Mouse (Mus musculus) 3T3-L1 (cell line): ENCODE data around the gene Ehmt2.

ENCODE experiments used
- DNase-seq: peaks from one replicate; pipeline ENCODE4 v3.0.0-alpha.2; 2015; ENCODE audit warnings: low read depth, low spot score

The Ehmt2 gene

GRCm38 (mm10) chr17:34927306-34928019 is 29.2 kb downstream of the Ehmt2 start:
- no peak for DNase-seq

GRCm38 (mm10) chr17:34928841-34929240 is 30.6 kb downstream of the Ehmt2 start:
- DNase-seq: no peak

GRCm38 (mm10) chr17:34931061-34931734 is 32.9 kb downstream of the Ehmt2 start, which contains the start of gene Neu1:
TSS of gene Neu1 (plus strand) at chr17:34931253.
- DNase-seq: peak; percentile 100

GRCm38 (mm10) chr17:34931735-34932098 is 33.4 kb downstream of the Ehmt2 start:
- DNase-seq: no peak

GRCm38 (mm10) chr17:34932287-34932686 is 34.0 kb downstream of the Ehmt2 start:
- no peak for DNase-seq

GRCm38 (mm10) chr17:34934031-34934430 is 35.8 kb downstream of the Ehmt2 start:
- DNase-seq: no peak

- no peak for DNase-seq
Measured at GRCm38 (mm10) chr17:34934830-34935229, 36.6 kb downstream of the Ehmt2 start.

GRCm38 (mm10) chr17:34937960-34938505 is 39.8 kb downstream of the Ehmt2 start:
- DNase-seq: no peak

GRCm38 (mm10) chr17:34941344-34942041 is 43.2 kb downstream of the Ehmt2 start:
- DNase-seq: no peak

GRCm38 (mm10) chr17:34943128-34943815 is 45.0 kb downstream of the Ehmt2 start:
- DNase-seq: peak; percentile 58

- peak; percentile 66 for DNase-seq
Measured at GRCm38 (mm10) chr17:34944362-34944761, 46.1 kb downstream of the Ehmt2 start.

- no peak for DNase-seq
Measured at GRCm38 (mm10) chr17:34946486-34947140, 48.3 kb downstream of the Ehmt2 start.

- DNase-seq: peak; percentile 67
Measured at GRCm38 (mm10) chr17:34947606-34948005, 49.3 kb downstream of the Ehmt2 start.

GRCm38 (mm10) chr17:34948721-34949552 is 50.7 kb downstream of the Ehmt2 start:
- DNase-seq: peak; percentile 30

- no peak for DNase-seq
Measured at GRCm38 (mm10) chr17:34949553-34949969, 51.3 kb downstream of the Ehmt2 start.

- DNase-seq: peak; percentile 62
Measured at GRCm38 (mm10) chr17:34950514-34951455, 52.5 kb downstream of the Ehmt2 start.

- no peak for DNase-seq
Measured at GRCm38 (mm10) chr17:34951636-34952377, 53.5 kb downstream of the Ehmt2 start.

- peak; percentile 87 for DNase-seq
Measured at GRCm38 (mm10) chr17:34952378-34953040, 54.2 kb downstream of the Ehmt2 start.
